Mouse (Mus musculus): ENCODE results near the gene Gm8871. TPM values are rescaled to one million over a fixed set of nuclear protein-coding genes. Genes with fewer than 3 reads are reported as not detected.
"Not testable (repeated sequence)": the region's sequence is repeated elsewhere in the genome, so short reads cannot be mapped to it uniquely, and the experiment has no call there.

Gene Gm8871
- polyA plus RNA-seq (2016; fragmentation: Nextera tagmentation; extraction: Ambion mirVana): not detected in 2 replicates

DNA sequence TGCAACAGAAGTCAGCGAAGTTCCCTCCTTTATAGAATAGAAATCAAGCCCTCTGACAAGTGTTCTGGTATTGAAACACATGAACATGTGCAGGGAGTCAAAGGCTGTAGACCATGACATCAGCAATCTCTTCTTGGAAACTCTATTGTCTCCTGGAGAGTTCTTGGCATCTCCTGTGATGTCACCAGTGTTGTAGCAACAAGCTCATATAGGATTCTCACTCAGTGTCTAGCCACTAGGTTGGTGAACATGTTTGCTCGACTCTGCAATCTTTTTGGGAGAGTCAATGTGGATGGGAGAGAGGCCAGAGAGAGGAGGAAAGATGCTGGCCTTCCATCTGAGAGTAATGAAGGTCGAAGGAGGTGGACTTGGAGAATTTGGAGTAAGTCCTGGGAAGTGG is at the start of gene Gm8871, which contains the start of gene Gm8857:
Gm8871 (plus strand) TSS at position 301 of the 400 bp plus-strand sequence.
Gm8857 (plus strand) TSS at position 303 of the 400 bp plus-strand sequence.
- H3K36me3 ChIP-seq; H3K27ac ChIP-seq (replicated peaks); H3K27me3 ChIP-seq; H3K9me3 ChIP-seq; H3K4me1 ChIP-seq; ATAC-seq (ENCODE audit: low FRiP score, low read depth); H3K4me2 ChIP-seq (replicated peaks); H3K4me3 ChIP-seq; H3K9ac ChIP-seq (replicated peaks): not testable (repeated sequence)
- WGBS: 73% methylated on average over 3 of the region's 3 CpGs

DNA sequence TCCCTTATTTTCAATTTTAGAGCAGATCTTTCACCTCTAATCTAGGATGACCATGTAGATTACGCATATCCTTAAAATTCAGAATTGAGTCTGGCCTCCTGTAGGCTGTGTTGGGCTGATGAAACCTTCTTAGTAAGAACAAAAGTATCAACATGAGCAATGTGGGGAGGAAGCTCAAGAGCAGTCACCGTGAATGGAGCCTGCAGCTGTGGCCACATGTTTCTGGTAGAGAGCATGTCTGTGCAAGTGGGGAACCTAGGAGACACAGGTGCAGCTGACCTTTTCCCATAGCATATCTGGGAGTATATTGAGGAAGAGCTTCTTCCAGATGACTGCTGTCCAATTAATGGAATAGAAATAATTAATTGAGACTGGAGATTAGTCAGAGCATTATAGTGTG is 5.9 kb downstream of the Gm8871 start:
- H3K27ac ChIP-seq (replicated peaks); ATAC-seq (ENCODE audit: low FRiP score, low read depth); H3K4me1 ChIP-seq; H3K4me2 ChIP-seq (replicated peaks); H3K27me3 ChIP-seq; H3K9me3 ChIP-seq; H3K36me3 ChIP-seq; H3K4me3 ChIP-seq; H3K9ac ChIP-seq (replicated peaks): not testable (repeated sequence)
- 79% methylated on average over 2 of the region's 2 CpGs for WGBS

DNA sequence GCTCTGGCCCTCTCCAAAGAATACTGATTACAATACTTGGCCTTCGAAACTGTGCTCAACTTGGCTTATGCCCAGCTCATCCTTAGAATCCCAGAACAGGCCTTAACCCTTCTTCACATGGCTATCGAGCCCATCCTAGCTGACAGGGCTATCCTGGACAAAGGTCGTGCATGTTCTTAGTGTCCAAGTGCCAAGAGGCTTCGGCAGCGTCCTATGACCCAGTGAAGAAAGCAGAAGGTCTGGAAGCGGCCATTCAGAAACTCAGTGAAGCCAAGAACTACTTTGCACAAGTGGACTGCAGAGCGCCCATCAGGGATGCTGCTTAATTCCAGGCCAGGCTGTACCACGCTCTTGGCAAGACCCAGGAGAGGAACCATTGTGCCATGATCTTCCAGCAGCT is 10.5 kb downstream of the Gm8871 start:
- not testable (repeated sequence) for H3K4me2 ChIP-seq (replicated peaks); H3K36me3 ChIP-seq; H3K27ac ChIP-seq (replicated peaks); ATAC-seq (ENCODE audit: low FRiP score, low read depth); H3K4me3 ChIP-seq; H3K27me3 ChIP-seq; H3K9me3 ChIP-seq; H3K9ac ChIP-seq (replicated peaks); H3K4me1 ChIP-seq
- 84% methylated on average over 6 of the region's 8 CpGs for WGBS

Other genes starting within 250 kb of the Gm8871 start
- gene Gm8857, start within 50 bp of the Gm8871 start, polyA plus RNA-seq (2016; fragmentation: Nextera tagmentation; extraction: Ambion mirVana): not detected in 2 replicates
- gene Gm8879, start 179.8 kb downstream of the Gm8871 start, polyA plus RNA-seq (2016; fragmentation: Nextera tagmentation; extraction: Ambion mirVana): not detected in 2 replicates
- not detected in 2 replicates for gene Gm5861, start 235.3 kb downstream of the Gm8871 start, polyA plus RNA-seq (2016; fragmentation: Nextera tagmentation; extraction: Ambion mirVana)

Data from midbrain, embryonic 12.5 days (tissue).